Mouse (Mus musculus) erythroblast, embryonic 14.5 days (primary cell): ENCODE measurements around the gene Usp36. TPM values are rescaled to one million over a fixed set of nuclear protein-coding genes. Genes with fewer than 3 reads are reported as not detected.

ENCODE experiments used
- H3K27me3 ChIP-seq: 2 replicates; pipeline ENCODE4 v1.6.1; 2012; ENCODE audit warnings: inconsistent platforms; ENCODE audit not compliant: control insufficient read depth
- H3K36me3 ChIP-seq: 2 replicates; pipeline ENCODE4 v1.6.1; 2012; ENCODE audit warnings: mild to moderate bottlenecking, inconsistent platforms; ENCODE audit not compliant: control insufficient read depth
- H3K4me1 ChIP-seq: 2 replicates; pipeline ENCODE4 v1.6.1; 2012; ENCODE audit warnings: inconsistent platforms; ENCODE audit not compliant: control insufficient read depth
- H3K4me3 ChIP-seq: replicated peaks from 2 replicates; pipeline ENCODE3; 2012; ENCODE audit warnings: moderate library complexity, mild to moderate bottlenecking, inconsistent platforms
- H3K9me3 ChIP-seq: 2 replicates; pipeline ENCODE4 v1.6.1; 2012; ENCODE audit warnings: low read length, inconsistent platforms, mixed read lengths; ENCODE audit not compliant: control insufficient read depth
- GATA1 ChIP-seq: IDR thresholded peaks from 2 replicates; pipeline ENCODE4 v1.6.1; 2012; ENCODE audit warnings: low read length, inconsistent platforms, mixed read lengths
- TAL1 ChIP-seq: IDR thresholded peaks from 3 replicates; pipeline ENCODE4 v1.6.1; 2012; ENCODE audit warnings: low read length, inconsistent platforms, mixed read lengths
- polyA plus RNA-seq: library from polyadenylated mRNA; stranded (reverse); fragments of >175 nt; gene quantifications from 2 replicates; pipeline ENCODE4 v1.2.3, GENCODE M21; 2012

The Usp36 gene
- polyA plus RNA-seq, 1 experiment = 0.37 TPM

- Histone ChIP-seq H3K27me3 (no peaks in the 10 kb centered on the region), H3K4me3 (no peak overlapping the region), H3K9me3 (no peaks in the 10 kb centered on the region), H3K4me1 (no peaks in the 10 kb centered on the region), H3K36me3 (no peaks in the 10 kb centered on the region)
- TF ChIP-seq TAL1 (no peak), GATA1 (no peak)
Measured at GRCm38 (mm10) chr11:118234929-118235328, 55.1 kb downstream of the Usp36 start.

GRCm38 (mm10) chr11:118234500-118234899 lies 55.5 kb downstream of the Usp36 start:
- TF ChIP-seq TAL1 (no peak), GATA1 (no peak)
- Histone ChIP-seq H3K36me3 (no peaks in the 10 kb centered on the region), H3K4me3 (no peak overlapping the region), H3K27me3 (no peaks in the 10 kb centered on the region), H3K9me3 (no peaks in the 10 kb centered on the region), H3K4me1 (no peaks in the 10 kb centered on the region)

- Histone ChIP-seq H3K27me3 (no peaks in the 10 kb centered on the region), H3K4me3 (no peak overlapping the region), H3K36me3 (no peaks in the 10 kb centered on the region), H3K9me3 (no peaks in the 10 kb centered on the region), H3K4me1 (no peaks in the 10 kb centered on the region)
- no peak for TF ChIP-seq TAL1
Measured at GRCm38 (mm10) chr11:118233924-118234323, 56.1 kb downstream of the Usp36 start.

GRCm38 (mm10) chr11:118232314-118232831 lies 57.7 kb downstream of the Usp36 start:
- H3K9me3 ChIP-seq = no peaks in the 10 kb centered on the region
- H3K27me3 ChIP-seq = no peaks in the 10 kb centered on the region
- H3K4me3 ChIP-seq = no peak overlapping the region
- H3K36me3 ChIP-seq = no peaks in the 10 kb centered on the region
- no peak for TF ChIP-seq TAL1
- TF ChIP-seq GATA1 = no peak
- H3K4me1 ChIP-seq = no peaks in the 10 kb centered on the region; the same call in 1 of the 2 replicates

- H3K27me3 ChIP-seq = no peaks in the 10 kb centered on the region
- H3K36me3 ChIP-seq = no peaks in the 10 kb centered on the region
- H3K4me1 ChIP-seq = no peaks in the 10 kb centered on the region; the same call in 1 of the 2 replicates
Measured at GRCm38 (mm10) chr11:118229941-118230340, 60.1 kb downstream of the Usp36 start.

GRCm38 (mm10) chr11:118227650-118228049 lies 62.4 kb downstream of the Usp36 start:
- Histone ChIP-seq H3K36me3 (no peaks in the 10 kb centered on the region), H3K4me1 (no peaks in the 10 kb centered on the region; the same call in 1 of the 2 replicates), H3K9me3 (no peaks in the 10 kb centered on the region), H3K4me3 (no peak overlapping the region), H3K27me3 (no peaks in the 10 kb centered on the region)
- no peak for TF ChIP-seq TAL1
- TF ChIP-seq GATA1 = no peak

More at GRCm38 (mm10) chr11:118229941-118230340, 60.1 kb downstream of the Usp36 start:
- H3K9me3 ChIP-seq = no peaks in the 10 kb centered on the region
- no peak overlapping the region for H3K4me3 ChIP-seq
- TF ChIP-seq GATA1 (no peak), TAL1 (no peak)

- Histone ChIP-seq H3K27me3 (no peaks in the 10 kb centered on the region), H3K4me3 (no peak overlapping the region), H3K4me1 (no peaks in the 10 kb centered on the region; the same call in 1 of the 2 replicates), H3K9me3 (no peaks in the 10 kb centered on the region), H3K36me3 (no peaks in the 10 kb centered on the region)
- TF ChIP-seq GATA1 = no peak
- no peak for TF ChIP-seq TAL1
Measured at GRCm38 (mm10) chr11:118226850-118227249, 63.2 kb downstream of the Usp36 start.

GRCm38 (mm10) chr11:118225862-118226261 lies 64.2 kb downstream of the Usp36 start:
- Histone ChIP-seq H3K4me3 (no peak overlapping the region), H3K36me3 (no peaks in the 10 kb centered on the region), H3K4me1 (no peaks in the 10 kb centered on the region; the same call in 1 of the 2 replicates), H3K9me3 (no peaks in the 10 kb centered on the region), H3K27me3 (no peaks in the 10 kb centered on the region)
- TF ChIP-seq TAL1 = no peak
- no peak for TF ChIP-seq GATA1

GRCm38 (mm10) chr11:118225056-118225836 lies 64.8 kb downstream of the Usp36 start:
- Histone ChIP-seq H3K9me3 (no peaks in the 10 kb centered on the region), H3K4me1 (no peaks in the 10 kb centered on the region; the same call in 1 of the 2 replicates), H3K36me3 (no peaks in the 10 kb centered on the region), H3K27me3 (no peaks in the 10 kb centered on the region), H3K4me3 (no peak overlapping the region)
- TF ChIP-seq GATA1 (no peak), TAL1 (no peak)
